Mouse (Mus musculus) ES-Bruce4 (cell line): ENCODE measurements around the gene Cox6b1. TPM values are rescaled to one million over a fixed set of nuclear protein-coding genes. Genes with fewer than 3 reads are reported as not detected.

ENCODE experiments used
- H3K27ac ChIP-seq: 2 replicates; pipeline ENCODE4 v1.5.1; 2012; ENCODE audit warnings: low read length, inconsistent platforms; ENCODE audit not compliant: insufficient read depth
- H3K27me3 ChIP-seq: 2 replicates; pipeline ENCODE4 v1.6.1; 2012; ENCODE audit warnings: mild to moderate bottlenecking, low read length, inconsistent platforms; ENCODE audit not compliant: control insufficient read depth, poor library complexity, insufficient read depth, severe bottlenecking
- H3K36me3 ChIP-seq: 2 replicates; pipeline ENCODE4 v1.6.1; 2012; ENCODE audit warnings: inconsistent platforms, mild to moderate bottlenecking, low read length, moderate library complexity; ENCODE audit not compliant: control insufficient read depth, poor library complexity, insufficient read depth, severe bottlenecking
- H3K4me1 ChIP-seq: one replicate; pipeline ENCODE4 v1.8.1; 2011; ENCODE audit warnings: low read length; ENCODE audit not compliant: control insufficient read depth, insufficient read depth
- H3K4me3 ChIP-seq: 2 replicates; pipeline ENCODE4 v1.5.1; 2011; ENCODE audit warnings: low read depth, mild to moderate bottlenecking, low read length
- H3K9ac ChIP-seq: 2 replicates; pipeline ENCODE4 v1.6.1; 2012; ENCODE audit warnings: low read depth, mild to moderate bottlenecking, inconsistent platforms; ENCODE audit not compliant: poor library complexity, severe bottlenecking
- H3K9me3 ChIP-seq: replicated peaks from 2 replicates; pipeline ENCODE4 v1.6.1; 2012; ENCODE audit warnings: mild to moderate bottlenecking, low read length, inconsistent platforms; ENCODE audit not compliant: control insufficient read depth, poor library complexity, insufficient read depth, severe bottlenecking
- CTCF ChIP-seq: IDR thresholded peaks from one replicate; pipeline ENCODE4 v1.8.1; 2011; ENCODE audit warnings: low read depth, low read length
- EP300 ChIP-seq: IDR thresholded peaks from 2 replicates; pipeline ENCODE4 v1.6.1; 2011; ENCODE audit warnings: low read depth, low read length; ENCODE audit not compliant: insufficient read depth
- POLR2A ChIP-seq: IDR thresholded peaks from one replicate; pipeline ENCODE4 v1.8.1; 2011; ENCODE audit warnings: low read length; ENCODE audit not compliant: insufficient read depth
- polyA plus RNA-seq: library from polyadenylated mRNA; stranded (reverse); fragments of >200 nt; gene quantifications from 2 replicates; pipeline ENCODE4 v1.2.4, GENCODE M21; 2011; ENCODE audit warnings: low read depth; ENCODE audit not compliant: missing spikeins, insufficient read depth, insufficient read length

The Cox6b1 gene
- polyA plus RNA-seq, 1 experiment = 569 TPM

DNA sequence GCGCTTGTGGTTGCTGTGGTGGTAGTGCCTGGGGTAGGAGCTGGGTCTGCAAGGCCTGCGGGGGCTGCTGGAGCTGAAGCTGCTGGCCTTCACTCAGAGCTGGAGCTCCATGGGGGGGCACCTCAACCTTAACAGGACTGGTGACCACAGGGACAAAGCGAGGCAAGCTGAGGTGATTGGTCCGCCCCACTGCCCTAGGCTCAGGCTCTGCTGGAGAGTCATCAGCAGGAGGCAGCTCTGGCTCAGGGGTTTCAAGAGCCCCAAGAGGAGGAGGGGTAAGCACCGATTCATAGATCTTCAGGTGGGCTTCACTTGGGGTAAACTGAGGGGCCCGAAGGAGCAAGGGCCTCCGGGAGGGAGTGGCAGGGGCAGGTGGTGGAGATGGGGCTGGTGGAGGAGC is 40.8 kb downstream of the Cox6b1 start:
- Histone ChIP-seq H3K4me3 (no peak overlapping the region), H3K36me3 (peaks cover 50% of the 10 kb centered on the region)
- no peak for TF ChIP-seq POLR2A
- no peak for TF ChIP-seq CTCF
- no peak for TF ChIP-seq EP300

DNA sequence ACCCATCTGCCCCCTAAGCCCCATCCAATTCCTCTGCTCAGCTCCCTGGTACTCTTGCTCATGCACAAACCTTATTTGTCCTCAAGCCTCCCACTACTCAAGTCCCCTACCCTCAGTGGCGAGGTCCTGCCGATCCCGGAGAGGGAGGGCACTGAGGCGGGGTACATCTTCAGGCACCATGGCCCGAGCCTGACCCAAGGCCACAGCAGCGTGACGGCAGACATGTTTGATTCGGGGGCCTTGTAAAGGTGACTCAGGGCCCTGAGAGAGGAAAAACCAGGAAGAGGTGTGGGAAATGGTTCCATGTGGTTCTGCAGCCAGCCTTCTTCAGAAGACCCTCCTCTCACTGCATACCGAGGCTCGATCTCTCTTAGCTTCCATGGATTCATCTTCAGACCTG is 41.6 kb downstream of the Cox6b1 start:
- H3K9ac ChIP-seq = no peak overlapping the region
- H3K27me3 ChIP-seq = no peaks in the 10 kb centered on the region
- TF ChIP-seq POLR2A (no peak), EP300 (no peak), CTCF (no peak)
- no peaks in the 10 kb centered on the region for H3K4me1 ChIP-seq
- no peak overlapping the region for H3K4me3 ChIP-seq
- peaks cover 57% of the 10 kb centered on the region for H3K36me3 ChIP-seq
- H3K27ac ChIP-seq = no peak overlapping the region
- no peaks in the 10 kb centered on the region for H3K9me3 ChIP-seq

More for the DNA sequence above, 40.8 kb downstream of the Cox6b1 start:
- Histone ChIP-seq H3K9ac (no peak overlapping the region), H3K27ac (no peak overlapping the region), H3K4me1 (peaks cover under 1% of the 10 kb centered on the region), H3K9me3 (no peaks in the 10 kb centered on the region), H3K27me3 (no peaks in the 10 kb centered on the region)

DNA sequence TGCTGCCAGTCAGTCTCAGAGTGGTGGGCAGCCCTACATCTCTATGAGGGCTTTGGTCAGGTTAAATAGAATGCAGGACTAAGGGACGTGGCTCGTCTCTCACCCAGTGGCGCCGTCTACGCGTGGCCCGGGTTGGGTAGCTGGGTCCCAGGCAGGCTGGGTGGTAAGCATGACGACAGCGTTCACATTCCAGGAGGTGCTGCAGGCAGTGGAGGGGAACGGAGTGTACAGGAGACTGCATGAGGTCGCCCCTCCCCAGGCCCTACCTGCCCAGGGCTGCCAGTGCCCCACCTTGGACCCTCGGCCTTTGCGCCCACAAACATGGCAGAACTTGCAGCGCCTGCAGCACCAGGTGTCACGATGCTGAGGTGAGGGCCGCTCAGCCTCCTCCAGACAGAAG is 44.4 kb downstream of the Cox6b1 start:
- Histone ChIP-seq H3K9me3 (no peaks in the 10 kb centered on the region), H3K27ac (no peak overlapping the region), H3K4me3 (no peak overlapping the region), H3K4me1 (no peaks in the 10 kb centered on the region), H3K27me3 (no peaks in the 10 kb centered on the region), H3K36me3 (peaks cover 82% of the 10 kb centered on the region), H3K9ac (no peak overlapping the region)
- TF ChIP-seq POLR2A (no peak), CTCF (no peak), EP300 (no peak)

DNA sequence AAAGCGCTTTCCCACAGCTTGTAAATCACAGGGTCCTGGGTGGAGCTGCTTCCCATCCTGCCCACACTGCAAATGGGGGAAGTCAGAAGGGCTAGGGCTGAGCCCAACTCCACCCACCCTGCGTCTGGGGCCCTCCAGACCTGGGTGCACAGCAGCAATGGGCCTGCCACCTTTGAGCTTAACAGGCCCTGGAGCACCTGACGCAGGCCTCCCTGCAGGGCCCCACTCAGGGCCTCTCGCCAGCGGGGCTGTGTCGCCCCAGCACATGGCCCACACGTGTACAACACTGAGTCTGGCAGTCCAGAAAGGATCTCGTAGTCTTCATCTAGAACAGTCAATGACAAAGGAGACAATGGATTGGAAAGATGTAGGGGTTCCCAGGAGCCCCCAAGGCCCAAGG is 46.0 kb downstream of the Cox6b1 start:
- Histone ChIP-seq H3K4me1 (no peaks in the 10 kb centered on the region), H3K27me3 (no peaks in the 10 kb centered on the region), H3K9ac (no peak overlapping the region), H3K9me3 (no peaks in the 10 kb centered on the region), H3K27ac (no peak overlapping the region), H3K36me3 (peaks cover 82% of the 10 kb centered on the region), H3K4me3 (no peak overlapping the region)
- TF ChIP-seq CTCF = no peak
- TF ChIP-seq POLR2A = no peak
- TF ChIP-seq EP300 = no peak

DNA sequence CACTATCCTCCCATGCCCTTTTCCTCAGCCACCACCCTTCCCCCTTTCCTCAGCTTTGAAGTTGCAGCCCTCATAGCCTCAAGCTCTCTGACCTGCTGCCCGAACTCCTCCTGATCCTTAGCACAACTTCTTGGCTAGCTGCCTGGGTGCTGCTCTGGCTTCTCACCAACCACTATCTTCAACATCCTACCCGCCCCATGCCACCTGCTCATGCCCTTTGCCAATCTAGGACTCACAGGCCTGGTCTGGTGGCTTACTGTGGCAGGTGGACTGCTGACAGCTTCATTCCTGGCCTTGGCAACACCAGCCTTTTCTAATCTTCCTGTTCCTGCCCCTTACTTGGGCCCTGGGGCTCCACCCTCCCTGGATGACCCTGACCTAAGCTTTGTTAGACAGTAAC is 53.0 kb downstream of the Cox6b1 start:
- Histone ChIP-seq H3K4me3 (no peak overlapping the region), H3K27me3 (no peaks in the 10 kb centered on the region), H3K9ac (no peak overlapping the region), H3K36me3 (peaks cover 74% of the 10 kb centered on the region), H3K9me3 (no peaks in the 10 kb centered on the region), H3K4me1 (no peaks in the 10 kb centered on the region), H3K27ac (no peak overlapping the region)
- no peak for TF ChIP-seq EP300
- no peak for TF ChIP-seq POLR2A
- no peak for TF ChIP-seq CTCF

DNA sequence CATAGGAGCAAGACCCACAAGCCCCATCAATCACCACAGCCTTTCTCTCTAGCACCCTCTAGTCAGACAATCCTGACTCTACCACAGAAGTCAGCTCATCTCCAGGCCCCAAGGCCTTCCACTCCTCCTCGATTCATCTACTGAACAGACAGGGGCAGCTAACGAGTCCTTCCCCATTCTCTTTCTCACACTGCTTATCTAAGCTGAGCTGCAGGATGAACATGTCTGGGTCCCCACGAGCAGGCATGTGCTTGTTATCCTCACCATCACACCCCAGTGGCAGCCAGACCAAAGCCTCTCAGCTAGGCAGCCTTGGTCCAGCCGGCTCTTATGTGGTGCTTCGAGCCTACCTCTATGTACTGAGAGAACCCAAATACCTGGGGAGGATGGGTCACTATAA is 53.6 kb downstream of the Cox6b1 start:
- no peaks in the 10 kb centered on the region for H3K9me3 ChIP-seq
- H3K27ac ChIP-seq = no peak overlapping the region
- peaks cover 69% of the 10 kb centered on the region for H3K36me3 ChIP-seq
- no peak overlapping the region for H3K4me3 ChIP-seq
- no peak for TF ChIP-seq CTCF
- no peak for TF ChIP-seq POLR2A
- no peak for TF ChIP-seq EP300
- H3K4me1 ChIP-seq = no peaks in the 10 kb centered on the region
- H3K27me3 ChIP-seq = no peaks in the 10 kb centered on the region
- no peak overlapping the region for H3K9ac ChIP-seq
